14 mouse cellular contexts compared by ENCODE assay signal in the genomic region with DNA sequence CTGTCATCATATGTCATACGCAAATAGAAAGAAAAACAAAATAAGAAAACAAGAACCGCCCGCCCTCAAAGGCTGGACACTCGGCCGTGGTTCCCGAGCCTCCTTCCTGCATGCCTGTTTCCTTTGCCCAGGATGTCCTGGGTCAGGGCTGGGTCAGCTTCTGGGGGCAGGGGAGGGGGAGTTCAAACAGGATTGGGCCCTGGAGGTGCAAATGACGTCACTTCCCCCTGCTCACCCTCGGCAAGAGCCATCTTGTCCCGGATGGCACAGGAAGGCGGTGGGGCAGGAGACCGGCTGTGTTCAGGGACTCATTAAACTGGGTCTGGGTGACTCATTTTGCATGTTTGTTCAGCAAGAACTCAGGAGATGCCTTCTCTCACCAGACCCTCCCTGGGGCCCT. TPM values are rescaled to one million over a fixed set of nuclear protein-coding genes. Genes with fewer than 3 reads are reported as not detected.
DNase-seq lines count a peak whose midpoint lies in the region; ATAC-seq lines count a peak whose summit lies in the region.
"Had no signal": no experiment of that assay in that cellular context is flagged by ENCODE, and none has a peak within 500 bp of the region (broad histone marks: within the 10 kb centered on the region; RNA-seq: fewer than 3 reads in every experiment).

No protein-coding gene starts in this region.

- no peak overlapping the region for H3K4me2 ChIP-seq in embryonic facial prominence, embryonic 14.5 days (ENCODE audit: low read depth, low read length)
- H3K4me2 ChIP-seq: embryonic facial prominence, embryonic 13.5 days; neural tube, embryonic 15.5 days had no signal

- H3K27me3 ChIP-seq in embryonic facial prominence, embryonic 14.5 days (replicated peaks; ENCODE audit: control insufficient read depth, insufficient read depth, low read length) = no peaks in the 10 kb centered on the region
- H3K27me3 ChIP-seq: embryonic facial prominence, embryonic 13.5 days; neural tube, embryonic 15.5 days had no signal

- peak; percentile 92 for DNase-seq in heart, adult 11 months
- no peak for DNase-seq in heart, postnatal 14 days
- DNase-seq in 3134 (ENCODE audit: extremely low read depth, insufficient read length, low spot score) (peak; percentile 58), adipocyte (ENCODE audit: low spot score) (no peak)
- peak; percentile 14 for DNase-seq in embryonic facial prominence, embryonic 14.5 days (ENCODE audit: low spot score)
- peak; percentile 43 to 68 for DNase-seq in kidney, postnatal 4 days
- DNase-seq in left cerebral cortex, postnatal 14 days (ENCODE audit: low spot score in 2 of 2) = no peak
- DNase-seq in gastrocnemius, postnatal 25 days = no peak
- DNase-seq: cerebellum, adult 9-10 months; heart, postnatal 4 days had no signal

- no peak overlapping the region for H3K4me3 ChIP-seq in embryonic facial prominence, embryonic 14.5 days (ENCODE audit: low read depth, low read length)
- H3K4me3 ChIP-seq: embryonic facial prominence, embryonic 13.5 days; neural tube, embryonic 15.5 days had no signal

- intact Hi-C loops in heart, postnatal 14 days (cut with DNase I) = no loop called here
- intact Hi-C loops in left cerebral cortex, postnatal 14 days (cut with DNase I) = loop anchor here (10.0 kb wide), 1 partner anchor 165 kb away; a partner anchor contains a TSS

- H3K9ac ChIP-seq in embryonic facial prominence, embryonic 14.5 days (ENCODE audit: low read depth, low read length) = no peak overlapping the region
- H3K9ac ChIP-seq: embryonic facial prominence, embryonic 13.5 days; neural tube, embryonic 15.5 days had no signal

- H3K36me3 ChIP-seq in embryonic facial prominence, embryonic 14.5 days (ENCODE audit: control insufficient read depth, insufficient read depth, low read length) = no peaks in the 10 kb centered on the region
- H3K36me3 ChIP-seq: embryonic facial prominence, embryonic 13.5 days; neural tube, embryonic 15.5 days had no signal

- WGBS in embryonic facial prominence, embryonic 14.5 days = 51% methylated on average over 11 of the region's 11 CpGs

- no peaks in the 10 kb centered on the region for H3K9me3 ChIP-seq in embryonic facial prominence, embryonic 14.5 days (ENCODE audit: control insufficient read depth, low read length)
- H3K9me3 ChIP-seq: embryonic facial prominence, embryonic 13.5 days; neural tube, embryonic 15.5 days had no signal

- H3K4me1 ChIP-seq in embryonic facial prominence, embryonic 14.5 days (ENCODE audit: control insufficient read depth, insufficient read depth, low read length) = peaks cover 6% of the 10 kb centered on the region; the same call in 1 of the 2 replicates
- H3K4me1 ChIP-seq: embryonic facial prominence, embryonic 13.5 days had no signal

- ATAC-seq in embryonic facial prominence, embryonic 14.5 days (ENCODE audit: low read depth) = no peak
- ATAC-seq: forebrain, embryonic 16.5 days; midbrain, embryonic 16.5 days had no signal

- no peak overlapping the region for H3K27ac ChIP-seq in embryonic facial prominence, embryonic 14.5 days (replicated peaks; ENCODE audit: low read depth, low read length)
- H3K27ac ChIP-seq: embryonic facial prominence, embryonic 13.5 days; neural tube, embryonic 15.5 days had no signal

RNA-seq across cellular contexts. Expression of a gene that starts 11.8 kb away (rescaled TPM):
- total RNA-seq in heart, postnatal 14 days (2021) = 10 to 100 TPM; 24.0 to 27.8 TPM
- polyA plus RNA-seq in embryonic facial prominence, embryonic 14.5 days (2014; fragmentation: Nextera tagmentation; extraction: Ambion mirVana) = 49.4 and 49.7 TPM in 2 replicates
- 10 to 100 TPM; 62.3 to 66.7 TPM for total RNA-seq in left cerebral cortex, postnatal 14 days (2021)
- 10 to 100 TPM; 13.5 to 14.3 TPM for total RNA-seq in gastrocnemius, postnatal 25 days (2021)

Comparison
In these comparisons a context has a peak if more than half of its experiments do, and no peak if none do; other contexts are left out.
1. DNase-seq: peak in heart, adult 11 months (single experiment), 3134 (single experiment), embryonic facial prominence, embryonic 14.5 days (single experiment) and kidney, postnatal 4 days (2 of 2); none in heart, postnatal 14 days (0 of 2), left cerebral cortex, postnatal 14 days (0 of 2), gastrocnemius, postnatal 25 days (single experiment) and adipocyte (single experiment).